Mouse (Mus musculus) G1E (cell line): ENCODE data around the gene 4930562C15Rik.

Experiments used
- CTCF ChIP-seq: IDR thresholded peaks from 2 replicates; pipeline ENCODE4 v1.5.1; 2012; ENCODE audit warnings: low read depth, low read length, inconsistent platforms, mixed read lengths
- GATA2 ChIP-seq: IDR thresholded peaks from 2 replicates; pipeline ENCODE4 v1.6.1; 2012; ENCODE audit warnings: low read depth, low read length, inconsistent platforms, borderline replicate concordance
- TAL1 ChIP-seq: conservative IDR thresholded peaks from 2 replicates; pipeline ENCODE4 v1.6.1; 2012; ENCODE audit warnings: low read depth, low read length, inconsistent platforms, mixed read lengths

- TF ChIP-seq CTCF: no peak
- TF ChIP-seq GATA2: no peak
- no peak for TF ChIP-seq TAL1
Measured at GRCm38 (mm10) chr16:4915931-4916330, 80.7 kb downstream of the 4930562C15Rik start.
